Mouse (Mus musculus): ENCODE measurements around the gene Strada. TPM values are rescaled to one million over a fixed set of nuclear protein-coding genes. Genes with fewer than 3 reads are reported as not detected.

The Strada gene
- polyA plus RNA-seq, 2 experiments = 24.0 to 46.8 TPM

DNA sequence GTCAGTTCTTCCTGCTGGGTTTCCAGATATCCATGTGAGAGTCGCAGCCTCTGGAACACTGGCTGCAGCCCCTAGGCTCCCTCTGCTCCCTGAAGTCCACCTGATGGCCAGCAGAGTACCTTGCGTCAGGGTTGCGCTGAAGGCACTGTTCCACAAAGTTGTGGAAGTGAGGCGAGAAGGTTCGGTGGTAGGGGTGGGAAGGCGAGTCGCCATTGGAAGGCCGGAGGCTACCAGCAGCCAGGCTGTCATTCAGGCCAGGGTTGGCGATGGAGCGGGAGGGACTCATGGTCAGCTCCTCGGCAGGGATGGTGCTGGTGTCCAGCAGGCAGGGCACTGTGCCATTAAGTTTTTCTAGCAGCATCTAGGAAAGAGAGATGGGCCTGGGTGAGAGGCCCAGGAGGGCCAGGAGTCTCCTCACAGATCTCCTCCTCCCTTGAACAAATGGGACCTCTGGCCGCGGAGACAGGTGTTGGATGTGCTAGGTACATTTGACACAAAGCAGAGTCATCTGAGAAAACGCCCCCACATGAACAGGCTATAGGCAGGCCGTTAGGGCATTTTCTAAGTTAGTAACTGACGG is 37.3 kb downstream of the Strada start:
- 89% methylated on average over 16 of the region's 16 CpGs for WGBS
- TF ChIP-seq POLR2A (IDR thresholded peaks at IDR 0.05; ENCODE audit: borderline replicate concordance, extremely low read depth, insufficient read depth, insufficient read length) = no peak
- no peak overlapping the region for H3K27ac ChIP-seq (replicated peaks; ENCODE audit: low read depth, low read length)

DNA sequence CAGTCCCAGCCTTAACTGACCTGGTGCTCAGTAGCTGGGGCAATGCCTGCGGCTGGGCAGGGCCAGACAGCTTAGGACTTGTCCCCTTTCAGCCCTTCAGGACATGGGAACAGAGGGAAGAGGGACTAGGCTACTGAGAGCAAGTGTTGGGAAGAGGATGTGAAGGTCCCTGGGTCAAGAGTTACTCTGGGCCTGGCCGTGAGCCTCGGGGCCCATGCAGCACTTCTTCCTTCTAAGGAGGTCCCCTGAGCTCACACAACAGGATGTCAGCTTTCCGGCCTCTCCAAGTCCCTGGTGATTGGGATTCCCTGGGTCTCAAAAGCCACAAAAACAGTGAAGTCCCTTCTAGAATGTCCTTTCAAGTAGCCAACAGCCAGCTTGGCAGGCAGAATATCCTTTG is 38.4 kb downstream of the Strada start:
- WGBS = 77% methylated on average over 4 of the region's 4 CpGs

More for the DNA sequence above, 37.3 kb downstream of the Strada start:
- Histone ChIP-seq H3K27me3 (ENCODE audit: control insufficient read depth, insufficient read depth, low read length) (no peaks in the 10 kb centered on the region), H3K4me1 (ENCODE audit: control insufficient read depth, insufficient read depth, low read length) (peaks cover 12% of the 10 kb centered on the region), H3K9ac (ENCODE audit: low read depth, low read length, severe bottlenecking) (no peak overlapping the region), H3K36me3 (ENCODE audit: control insufficient read depth, insufficient read depth, low read length) (peaks cover 52% of the 10 kb centered on the region), H3K4me2 (replicated peaks; ENCODE audit: low read depth, low read length, severe bottlenecking) (no peak overlapping the region), H3K4me3 (replicated peaks; ENCODE audit: low read length) (no peak overlapping the region), H3K9me3 (ENCODE audit: control insufficient read depth, low read length) (no peaks in the 10 kb centered on the region)
- DNase-seq (ENCODE audit: low spot score) = no peak
- no peak for ATAC-seq (ENCODE audit: low FRiP score, low read depth)

DNA sequence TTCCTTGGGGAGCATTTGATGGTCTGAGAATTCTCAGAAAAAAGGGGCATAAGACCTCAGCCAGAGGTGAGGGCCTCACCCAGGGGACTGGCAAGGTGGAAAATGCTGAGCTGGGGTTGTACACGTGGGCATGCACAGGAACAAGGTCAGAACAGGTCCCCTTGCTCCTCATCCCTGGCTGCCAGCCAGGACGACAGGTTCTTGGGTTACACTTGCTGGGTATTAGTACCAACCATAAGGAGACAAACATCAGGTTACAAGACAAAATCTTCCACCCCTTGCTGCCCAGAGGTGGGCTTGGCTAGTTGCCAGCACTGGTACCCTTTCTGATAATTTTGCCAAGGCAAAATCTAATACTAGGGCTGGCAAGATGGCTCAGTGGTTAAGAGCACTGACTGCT is 39.7 kb downstream of the Strada start:
- no peaks in the 10 kb centered on the region for H3K9me3 ChIP-seq (ENCODE audit: control insufficient read depth, low read length)
- no peak overlapping the region for H3K27ac ChIP-seq (replicated peaks; ENCODE audit: low read depth, low read length)
- TF ChIP-seq POLR2A (IDR thresholded peaks at IDR 0.05; ENCODE audit: borderline replicate concordance, extremely low read depth, insufficient read depth, insufficient read length) = no peak
- H3K27me3 ChIP-seq (ENCODE audit: control insufficient read depth, insufficient read depth, low read length) = no peaks in the 10 kb centered on the region
- H3K4me2 ChIP-seq (replicated peaks; ENCODE audit: low read depth, low read length, severe bottlenecking) = no peak overlapping the region
- peaks cover 54% of the 10 kb centered on the region for H3K36me3 ChIP-seq (ENCODE audit: control insufficient read depth, insufficient read depth, low read length)
- no peak overlapping the region for H3K4me3 ChIP-seq (replicated peaks; ENCODE audit: low read length)
- H3K4me1 ChIP-seq (ENCODE audit: control insufficient read depth, insufficient read depth, low read length) = peaks cover 21% of the 10 kb centered on the region
- 63% methylated on average over 2 of the region's 2 CpGs for WGBS
- DNase-seq (ENCODE audit: low spot score) (no peak), ATAC-seq (ENCODE audit: low FRiP score, low read depth) (no peak)
- no peak overlapping the region for H3K9ac ChIP-seq (ENCODE audit: low read depth, low read length, severe bottlenecking)

More for the DNA sequence above, 38.4 kb downstream of the Strada start:
- H3K9ac ChIP-seq (ENCODE audit: low read depth, low read length, severe bottlenecking) = no peak overlapping the region
- peaks cover 51% of the 10 kb centered on the region for H3K36me3 ChIP-seq (ENCODE audit: control insufficient read depth, insufficient read depth, low read length)
- H3K9me3 ChIP-seq (ENCODE audit: control insufficient read depth, low read length) = no peaks in the 10 kb centered on the region
- DNase-seq (ENCODE audit: low spot score) (no peak), ATAC-seq (ENCODE audit: low FRiP score, low read depth) (no peak)
- H3K4me1 ChIP-seq (ENCODE audit: control insufficient read depth, insufficient read depth, low read length) = peaks cover 16% of the 10 kb centered on the region
- no peak overlapping the region for H3K4me2 ChIP-seq (replicated peaks; ENCODE audit: low read depth, low read length, severe bottlenecking)
- no peak for TF ChIP-seq POLR2A (IDR thresholded peaks at IDR 0.05; ENCODE audit: borderline replicate concordance, extremely low read depth, insufficient read depth, insufficient read length)
- no peak overlapping the region for H3K4me3 ChIP-seq (replicated peaks; ENCODE audit: low read length)
- no peaks in the 10 kb centered on the region for H3K27me3 ChIP-seq (ENCODE audit: control insufficient read depth, insufficient read depth, low read length)
- no peak overlapping the region for H3K27ac ChIP-seq (replicated peaks; ENCODE audit: low read depth, low read length)

DNA sequence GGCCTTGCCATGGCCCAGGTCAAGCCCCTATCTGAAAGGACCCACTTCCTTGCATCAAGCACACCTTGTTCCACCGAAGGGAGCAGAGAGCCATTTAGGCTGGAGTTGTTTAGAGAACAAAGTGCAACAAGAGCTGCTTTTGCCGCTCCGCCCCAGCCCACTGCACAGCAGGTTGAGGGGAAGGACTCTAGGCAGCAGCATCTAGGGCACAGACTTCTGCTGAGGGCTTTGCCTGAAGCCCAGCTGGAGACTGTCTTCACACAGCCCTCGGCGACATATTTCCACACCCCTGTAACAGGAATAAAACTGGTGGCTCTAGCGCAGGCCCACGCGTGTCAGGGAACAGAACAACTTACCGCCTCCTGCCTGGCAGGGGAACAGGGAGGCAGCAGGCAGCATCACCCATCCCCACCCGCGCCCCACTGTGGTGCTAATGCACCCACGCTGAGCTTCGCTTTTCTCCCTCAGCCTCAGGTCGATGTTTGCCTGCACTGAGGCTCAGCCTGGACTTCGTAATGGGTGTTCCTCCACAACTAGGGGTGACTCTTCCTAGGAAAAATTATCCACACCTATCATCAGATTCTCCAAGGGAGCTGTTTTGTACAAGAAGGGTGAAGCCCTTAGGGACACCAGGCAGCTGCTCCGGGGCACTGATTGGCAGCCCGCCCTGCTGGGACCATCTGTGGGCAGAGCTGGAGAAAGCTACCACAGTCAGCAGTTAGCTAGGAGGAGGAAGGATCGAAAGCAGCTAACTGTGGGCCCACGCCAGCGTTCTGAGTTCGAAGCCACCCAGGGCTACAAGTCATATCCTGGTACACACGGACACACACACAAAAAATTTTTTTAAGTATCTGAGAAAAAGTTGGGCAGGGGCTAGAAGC is 40.9 kb downstream of the Strada start, which contains the start of the genes Gm10840 and Limd2:
Gene Gm10840 (plus strand): TSS at position 10 of the 881 bp plus-strand sequence.
Gene Limd2 (minus strand): TSS at position 20 of the 881 bp plus-strand sequence.
- H3K4me2 ChIP-seq (replicated peaks; ENCODE audit: low read depth, low read length, severe bottlenecking) = peak within 1 kb of the TSS; percentile 62
- H3K27me3 ChIP-seq (ENCODE audit: control insufficient read depth, insufficient read depth, low read length) = no peaks in the 10 kb centered on the region
- peak within 1 kb of the TSS; percentile 95 for H3K27ac ChIP-seq (replicated peaks; ENCODE audit: low read depth, low read length)
- peaks cover 56% of the 10 kb centered on the region for H3K36me3 ChIP-seq (ENCODE audit: control insufficient read depth, insufficient read depth, low read length)
- H3K4me3 ChIP-seq (replicated peaks; ENCODE audit: low read length) = peak within 1 kb of the TSS; percentile 83
- no peaks in the 10 kb centered on the region for H3K9me3 ChIP-seq (ENCODE audit: control insufficient read depth, low read length)
- DNase-seq (ENCODE audit: low spot score) (peak; percentile 48), ATAC-seq (ENCODE audit: low FRiP score, low read depth) (peak; percentile 27)
- TF ChIP-seq POLR2A (IDR thresholded peaks at IDR 0.05; ENCODE audit: borderline replicate concordance, extremely low read depth, insufficient read depth, insufficient read length) = no peak
- H3K9ac ChIP-seq (ENCODE audit: low read depth, low read length, severe bottlenecking) = peak within 1 kb of the TSS; percentile 95
- 25% methylated on average over 20 of the region's 22 CpGs for WGBS
- peaks cover 21% of the 10 kb centered on the region for H3K4me1 ChIP-seq (ENCODE audit: control insufficient read depth, insufficient read depth, low read length)
